Mouse (Mus musculus) stomach, adult 2 months (tissue): ENCODE data around the gene Sapcd2. TPM values are rescaled to one million over a fixed set of nuclear protein-coding genes. Genes with fewer than 3 reads are reported as not detected.

ENCODE experiments used
- polyA plus RNA-seq: library from polyadenylated mRNA; depleted of rRNA; stranded (reverse); fragments of >200 nt; gene quantifications from 2 replicates; pipeline ENCODE4 v1.2.3, GENCODE M21; 2012; rRNA removed

Sapcd2 gene
- 16.2 and 18.1 TPM in 2 replicates for polyA plus RNA-seq

DNA sequence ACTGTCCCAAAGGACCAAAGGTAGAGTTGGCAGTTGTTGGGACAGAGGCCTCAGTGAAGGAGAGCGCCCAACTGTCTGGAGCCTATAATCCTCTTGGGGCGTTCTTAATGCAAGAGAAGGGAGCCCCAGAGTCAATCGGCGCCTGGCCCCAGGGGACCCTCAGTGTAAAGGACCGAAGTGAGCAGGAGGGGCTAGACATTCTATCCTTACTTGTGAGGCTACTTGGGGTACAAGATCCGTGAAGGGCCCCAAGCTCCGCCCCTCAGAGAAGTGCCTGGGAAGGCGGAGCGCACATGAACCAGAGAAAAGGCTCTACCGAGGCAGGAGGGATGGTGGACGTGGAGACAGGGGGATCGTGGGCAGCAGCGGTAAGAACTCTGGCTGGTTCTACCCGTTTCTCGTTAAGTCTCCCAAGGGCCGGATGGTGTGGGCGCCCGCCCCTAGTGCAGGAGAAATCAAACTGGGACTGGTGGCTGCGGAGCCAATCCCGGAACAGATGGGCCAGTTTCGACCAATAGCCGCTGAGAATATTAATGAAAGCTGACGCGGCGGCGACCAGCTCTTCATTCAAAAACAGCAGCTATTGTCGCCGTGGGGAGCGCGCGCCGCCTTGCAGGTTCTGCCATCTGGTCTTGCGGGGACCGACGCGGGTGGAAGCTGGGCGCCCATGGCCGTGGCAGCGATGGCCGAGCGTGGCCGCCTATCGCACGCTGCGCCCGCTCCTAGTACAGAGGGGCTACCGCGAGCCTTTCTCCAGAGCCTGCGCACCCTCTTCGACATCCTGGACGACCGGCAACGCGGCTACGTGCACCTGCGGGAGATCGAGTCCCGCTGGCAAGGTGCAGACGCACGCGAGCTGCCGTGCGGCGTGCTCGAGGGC, at the start of gene Sapcd2:
TSS of gene Sapcd2 (plus strand) at position 558 of the 880 bp plus-strand sequence.

DNA sequence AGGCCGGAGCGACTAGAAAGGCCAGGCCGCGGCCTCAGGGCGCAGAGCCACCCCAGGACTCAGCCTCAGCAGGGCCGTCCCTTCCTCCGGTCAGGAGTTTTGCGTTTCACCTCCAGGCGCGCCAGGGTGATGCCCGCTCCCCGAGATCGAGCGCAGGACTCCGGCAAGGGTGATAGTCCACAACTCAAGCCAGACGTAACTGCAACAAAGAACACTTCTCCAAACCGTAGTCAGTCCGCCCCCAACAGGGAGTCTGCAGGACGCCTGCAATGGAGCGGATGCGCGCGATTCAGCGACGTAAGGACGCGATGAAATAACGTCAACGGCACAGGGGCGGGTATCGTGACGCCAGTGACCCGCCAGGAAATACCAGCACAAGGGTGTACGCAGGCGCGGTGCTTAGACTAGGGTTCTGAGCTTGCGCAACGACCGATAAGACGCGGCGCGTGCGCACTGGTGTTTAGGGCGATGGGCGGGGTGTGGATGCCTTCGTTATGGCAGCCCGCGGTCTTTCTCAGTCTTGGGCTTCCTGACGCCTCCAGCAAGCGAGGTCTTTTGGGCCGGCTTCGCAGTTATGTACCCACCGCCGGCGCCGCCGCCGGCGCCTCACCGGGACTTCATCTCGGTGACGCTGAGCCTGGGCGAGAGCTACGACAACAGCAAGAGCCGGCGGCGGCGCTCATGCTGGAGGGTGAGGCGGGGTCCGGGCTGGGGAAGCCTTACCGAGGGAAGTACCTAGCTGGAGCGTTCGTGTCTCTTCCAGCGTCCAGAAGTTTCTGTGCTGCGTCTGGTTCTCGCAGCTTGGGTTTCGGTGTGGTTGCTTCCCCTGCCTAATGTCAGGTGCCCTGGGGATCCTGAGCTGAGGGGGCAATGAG, 39.6 kb upstream of the Sapcd2 start, which contains the start of gene Man1b1:
TSS of gene Man1b1 (plus strand) at position 53 of the 875 bp plus-strand sequence.

DNA sequence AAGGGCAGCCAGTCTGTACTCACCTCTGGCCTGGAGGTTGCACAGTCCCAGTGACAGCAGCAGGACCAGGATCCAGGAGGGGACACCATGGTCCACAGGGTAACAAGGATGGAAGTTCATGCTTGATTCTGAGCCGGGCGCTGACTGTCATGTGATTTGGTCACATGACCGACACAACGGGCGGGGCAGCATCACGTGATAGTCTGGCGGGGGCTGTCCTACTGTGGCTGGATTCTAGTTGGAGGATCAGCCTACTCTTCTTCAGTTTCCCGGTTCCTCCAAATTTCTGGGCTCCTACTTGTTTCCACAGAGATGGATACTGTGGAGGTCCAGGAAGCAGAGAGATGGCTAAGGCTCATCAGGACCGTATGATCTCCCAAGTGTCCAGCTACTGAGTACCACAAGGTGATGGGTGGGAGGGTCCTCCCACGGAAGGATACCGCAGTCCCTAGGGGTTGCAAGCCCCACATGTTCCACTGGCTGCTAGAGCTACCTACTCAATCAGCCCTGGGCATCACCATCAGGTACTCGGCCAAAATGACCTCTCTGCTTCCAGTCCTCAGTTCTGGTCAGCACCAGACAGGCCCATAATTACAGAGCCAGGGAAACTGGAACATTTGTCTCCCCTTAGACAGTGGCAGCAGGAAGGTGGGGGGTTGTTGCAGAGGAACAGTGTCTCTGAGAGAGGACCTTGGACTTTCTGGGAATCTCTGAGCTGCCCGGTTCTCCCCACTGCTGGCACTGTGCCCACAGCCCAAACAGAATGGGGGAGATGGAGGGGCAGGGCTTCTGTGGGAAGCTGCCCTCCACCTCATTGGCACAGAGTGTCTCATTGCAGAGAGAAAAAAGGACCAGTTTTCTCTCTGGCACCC, 15.7 kb upstream of the Sapcd2 start, which contains the start of gene Dpp7:
TSS of gene Dpp7 (minus strand) at position 152 of the 872 bp plus-strand sequence.

DNA sequence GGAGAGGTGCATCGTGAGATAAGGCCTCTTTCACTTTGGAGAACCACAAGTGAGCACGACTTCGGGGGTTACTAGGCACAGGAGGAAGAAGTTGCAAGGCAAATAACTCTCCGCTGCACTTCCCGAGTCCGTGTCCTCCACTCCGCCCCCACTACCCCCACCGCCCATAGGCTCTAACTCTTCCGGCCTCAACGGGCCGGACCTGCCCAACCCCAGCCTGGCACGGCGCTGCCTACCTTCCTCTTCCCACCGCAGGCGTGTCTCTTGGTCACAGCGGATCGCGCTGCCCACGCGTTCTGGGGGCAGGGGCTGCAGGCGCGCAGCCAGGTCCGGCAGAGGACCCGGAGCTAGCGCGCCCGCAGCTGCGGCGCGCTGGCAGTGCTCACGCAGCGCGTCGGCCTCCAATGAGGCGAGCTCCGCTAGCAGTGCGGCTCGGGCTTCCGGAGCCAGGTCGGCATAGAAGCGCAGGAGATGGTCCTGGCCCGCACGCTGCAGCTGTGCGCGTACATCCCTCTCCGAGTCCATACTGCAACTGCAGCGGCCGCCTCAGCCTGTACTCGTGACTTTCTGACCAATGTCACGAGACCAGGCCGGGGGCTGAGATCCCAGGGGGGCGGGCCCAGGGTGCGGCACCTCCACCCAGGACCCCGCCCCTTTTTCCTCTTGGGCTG, 6.9 kb upstream of the Sapcd2 start, which contains the start of gene Uap1l1:
TSS of gene Uap1l1 (minus strand) at position 592 of the 671 bp plus-strand sequence.

DNA sequence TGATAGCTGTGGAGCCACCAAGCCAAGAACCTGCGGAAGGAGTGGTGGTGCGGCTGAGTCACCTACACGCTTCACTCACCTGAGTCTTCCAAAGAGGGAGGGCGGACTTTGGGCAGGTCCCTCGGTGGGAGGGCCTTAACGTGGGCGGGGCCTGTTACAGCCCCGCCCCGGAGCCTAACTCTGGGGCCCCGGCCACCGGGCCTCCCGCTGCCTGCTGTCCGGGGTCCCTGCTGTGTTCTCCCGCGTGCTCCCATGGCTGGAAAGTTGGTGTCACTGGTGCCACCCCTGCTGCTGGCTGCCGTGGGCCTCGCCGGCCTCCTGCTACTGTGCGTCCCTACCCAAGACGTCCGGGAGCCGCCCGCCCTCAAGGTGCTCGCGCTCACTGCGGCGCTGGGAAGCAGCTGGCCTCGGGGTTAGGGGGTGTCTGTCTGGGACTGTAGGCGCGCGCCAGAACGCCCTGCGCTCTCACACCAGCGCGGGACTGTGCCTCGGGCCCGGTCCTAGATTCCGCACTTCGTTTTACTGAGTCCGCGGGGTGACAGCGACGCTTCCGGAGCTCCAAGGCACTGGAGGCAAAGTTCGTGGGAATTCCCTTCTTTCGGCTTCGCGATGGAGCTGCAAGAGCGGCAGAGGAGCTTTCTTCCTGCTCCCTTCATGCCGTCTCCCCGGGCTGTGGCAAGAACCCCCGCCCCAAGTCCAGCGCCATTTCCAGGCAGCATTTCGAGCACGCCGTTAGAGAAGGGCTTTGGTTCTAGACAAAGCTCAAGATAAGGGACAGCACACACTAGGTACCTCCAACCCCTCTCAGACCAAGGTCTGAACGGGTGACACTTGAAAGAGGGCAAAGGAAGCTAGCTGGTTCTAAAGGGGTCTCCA, 23.8 kb downstream of the Sapcd2 start, which contains the start of gene Entpd2:
TSS of gene Entpd2 (plus strand) at position 154 of the 876 bp plus-strand sequence.

DNA sequence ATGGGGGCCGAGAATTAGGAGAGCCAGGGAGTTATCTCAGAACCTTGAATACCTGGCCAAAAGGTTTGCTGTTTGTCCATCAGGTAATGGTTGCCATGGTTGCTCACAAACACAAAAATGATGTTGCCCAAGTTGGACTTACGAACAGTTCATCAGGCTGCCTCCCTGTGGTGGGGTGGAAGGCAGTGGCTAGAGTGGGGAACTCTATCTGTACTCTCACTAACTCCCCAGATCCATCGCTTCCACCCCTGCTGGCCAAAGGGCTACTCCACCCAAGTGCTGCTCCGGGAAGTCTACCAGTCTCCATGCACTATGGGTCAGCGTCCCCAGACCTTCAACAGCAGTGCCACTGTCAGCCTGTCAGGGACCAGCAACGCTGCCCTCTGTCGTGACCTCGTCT, 26.9 kb downstream of the Sapcd2 start, which contains the start of gene Npdc1:
TSS of gene Npdc1 (plus strand) at position 301 of the 400 bp plus-strand sequence.

DNA sequence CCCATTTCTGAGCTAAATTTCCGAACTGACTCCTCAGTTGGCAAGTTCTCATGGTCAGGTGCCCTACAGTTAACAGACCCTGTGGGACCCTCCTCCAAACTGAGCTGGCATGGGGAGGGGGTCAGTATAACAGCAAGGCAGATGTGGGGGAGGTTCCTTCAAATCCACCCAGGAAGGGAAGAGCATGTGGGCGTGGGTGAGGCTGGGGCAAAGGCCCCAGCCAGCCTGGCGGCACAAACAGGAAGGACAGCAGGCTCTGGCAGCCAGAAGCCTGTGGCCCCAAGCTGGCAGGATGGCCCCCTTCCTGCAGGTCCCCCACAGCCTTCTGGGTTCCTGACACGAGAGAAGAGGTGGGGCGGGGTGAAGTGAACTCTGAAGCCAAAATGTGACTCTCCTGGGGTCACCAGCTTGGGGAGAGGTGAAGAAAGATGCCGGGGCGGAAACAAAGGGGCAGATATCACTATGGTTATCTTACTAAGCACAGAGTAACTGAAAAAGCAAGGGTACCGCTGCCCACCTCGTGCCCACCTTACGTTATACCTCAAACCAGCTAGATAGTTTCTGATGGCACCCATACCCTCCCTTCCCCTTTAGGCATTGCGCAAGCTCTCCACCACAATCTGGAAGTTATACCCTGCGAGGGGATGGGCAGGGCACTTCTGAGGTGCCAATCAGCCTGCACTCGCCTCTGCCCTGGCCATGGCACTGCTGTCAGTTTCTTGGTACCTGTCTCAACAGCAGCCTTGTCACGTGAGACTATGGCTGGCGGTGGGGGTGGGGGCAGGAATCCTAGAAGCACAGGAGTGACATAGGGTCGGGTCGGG, 50.7 kb downstream of the Sapcd2 start, which contains the start of gene Fut7:
TSS of gene Fut7 (plus strand) at position 681 of the 824 bp plus-strand sequence.

Other genes with a start within 250 kb of the Sapcd2 start
- gene Nrarp, start 191.6 kb upstream of the Sapcd2 start, polyA plus RNA-seq: 41.8 and 62.3 TPM in 2 replicates
- 20.0 and 23.5 TPM in 2 replicates for gene Tor4a, start 175.4 kb upstream of the Sapcd2 start, polyA plus RNA-seq
- gene Nelfb, start 160.8 kb upstream of the Sapcd2 start, polyA plus RNA-seq: 29.3 and 32.6 TPM in 2 replicates
- not detected in 2 replicates for gene Stpg3, start 157.7 kb upstream of the Sapcd2 start, polyA plus RNA-seq
- 0.35 TPM in 1 of 2 replicates, not detected in the other for gene Fam166a, start 153.6 kb upstream of the Sapcd2 start, polyA plus RNA-seq
- 278 and 313 TPM in 2 replicates for gene Tubb4b, start 147.6 kb upstream of the Sapcd2 start, polyA plus RNA-seq
- 0.29 and 0.32 TPM in 2 replicates for gene Slc34a3, start 138.0 kb upstream of the Sapcd2 start, polyA plus RNA-seq
- gene Rnf224, start 135.5 kb upstream of the Sapcd2 start, polyA plus RNA-seq: 0.77 and 0.82 TPM in 2 replicates
- 100 and 146 TPM in 2 replicates for gene Rnf208, start 130.1 kb upstream of the Sapcd2 start, polyA plus RNA-seq
- gene Cysrt1, start 129.9 kb upstream of the Sapcd2 start, polyA plus RNA-seq: 216 and 387 TPM in 2 replicates
- gene AL732309.1, start 125.5 kb upstream of the Sapcd2 start, polyA plus RNA-seq: 24.8 and 31.7 TPM in 2 replicates
- 26.1 and 51.6 TPM in 2 replicates for gene Tmem203, start 116.9 kb upstream of the Sapcd2 start, polyA plus RNA-seq
- 76.7 and 110 TPM in 2 replicates for gene Tprn, start 109.7 kb upstream of the Sapcd2 start, polyA plus RNA-seq
- 32.6 and 42.6 TPM in 2 replicates for gene Ssna1, start 99.9 kb upstream of the Sapcd2 start, polyA plus RNA-seq
- gene Anapc2, start 99.8 kb upstream of the Sapcd2 start, polyA plus RNA-seq: 38.5 and 51.1 TPM in 2 replicates
- not detected in 2 replicates for gene Tmem210, start 84.2 kb upstream of the Sapcd2 start, polyA plus RNA-seq
- gene Lrrc26, start 82.4 kb upstream of the Sapcd2 start, polyA plus RNA-seq: 120 and 141 TPM in 2 replicates
- gene Grin1, start 53.1 kb upstream of the Sapcd2 start, polyA plus RNA-seq: 1.7 and 2.6 TPM in 2 replicates
- 6.1 and 7.3 TPM in 2 replicates for gene Man1b1, start 40.0 kb upstream of the Sapcd2 start, polyA plus RNA-seq
- 15.2 and 20.7 TPM in 2 replicates for gene Dpp7, start 16.0 kb upstream of the Sapcd2 start, polyA plus RNA-seq
- gene Uap1l1, start 6.6 kb upstream of the Sapcd2 start, polyA plus RNA-seq: 26.9 and 89.2 TPM in 2 replicates
- 38.6 and 41.0 TPM in 2 replicates for gene Entpd2, start 23.6 kb downstream of the Sapcd2 start, polyA plus RNA-seq
- gene Npdc1, start 27.0 kb downstream of the Sapcd2 start, polyA plus RNA-seq: 181 and 297 TPM in 2 replicates
- gene Fut7, start 50.9 kb downstream of the Sapcd2 start, polyA plus RNA-seq: 0.11 and 0.24 TPM in 2 replicates
- 17.6 and 31.4 TPM in 2 replicates for gene Abca2, start 56.4 kb downstream of the Sapcd2 start, polyA plus RNA-seq
- gene Clic3, start 84.5 kb downstream of the Sapcd2 start, polyA plus RNA-seq: 208 and 316 TPM in 2 replicates
- gene Paxx, start 88.8 kb downstream of the Sapcd2 start, polyA plus RNA-seq: 60.7 and 89.3 TPM in 2 replicates
- gene Ptgds, start 97.7 kb downstream of the Sapcd2 start, polyA plus RNA-seq: 2.0 and 3.4 TPM in 2 replicates
- 0.26 TPM in 1 of 2 replicates, not detected in the other for gene Lcn12, start 121.6 kb downstream of the Sapcd2 start, polyA plus RNA-seq
- gene Fbxw5, start 128.4 kb downstream of the Sapcd2 start, polyA plus RNA-seq: 31.7 and 32.1 TPM in 2 replicates
- gene C8g, start 129.4 kb downstream of the Sapcd2 start, polyA plus RNA-seq: 0.94 and 1.9 TPM in 2 replicates
- gene Traf2, start 174.6 kb downstream of the Sapcd2 start, polyA plus RNA-seq: 5.6 and 6.2 TPM in 2 replicates
- gene Edf1, start 185.5 kb downstream of the Sapcd2 start, polyA plus RNA-seq: 53.7 and 66.4 TPM in 2 replicates
- gene Mamdc4, start 202.5 kb downstream of the Sapcd2 start, polyA plus RNA-seq: 0.94 and 1.5 TPM in 2 replicates
- 15.1 and 16.4 TPM in 2 replicates for gene Phpt1, start 202.9 kb downstream of the Sapcd2 start, polyA plus RNA-seq
- gene Ajm1, start 209.4 kb downstream of the Sapcd2 start, polyA plus RNA-seq: 3.4 and 4.3 TPM in 2 replicates
- 34.2 and 35.2 TPM in 2 replicates for gene Rabl6, start 236.2 kb downstream of the Sapcd2 start, polyA plus RNA-seq
- not detected in 2 replicates for gene Ccdc183, start 245.4 kb downstream of the Sapcd2 start, polyA plus RNA-seq
- 11.7 and 12.7 TPM in 2 replicates for gene Tmem141, start 249.7 kb downstream of the Sapcd2 start, polyA plus RNA-seq